Mouse (Mus musculus) E14TG2a.4 (cell line): ENCODE measurements around the gene Csrnp3.

Experiments used
- CTCF ChIP-seq: conservative IDR thresholded peaks from 2 replicates; pipeline ENCODE4 v1.5.1; 2014; ENCODE audit warnings: low read length
- NANOG ChIP-seq: IDR thresholded peaks from 2 replicates; pipeline ENCODE4 v1.6.1; 2014; ENCODE audit warnings: borderline replicate concordance, low read length, mixed read lengths
- POU5F1 ChIP-seq: IDR thresholded peaks from 2 replicates; pipeline ENCODE4 v1.6.1; 2014; ENCODE audit warnings: low read length, borderline replicate concordance

DNA sequence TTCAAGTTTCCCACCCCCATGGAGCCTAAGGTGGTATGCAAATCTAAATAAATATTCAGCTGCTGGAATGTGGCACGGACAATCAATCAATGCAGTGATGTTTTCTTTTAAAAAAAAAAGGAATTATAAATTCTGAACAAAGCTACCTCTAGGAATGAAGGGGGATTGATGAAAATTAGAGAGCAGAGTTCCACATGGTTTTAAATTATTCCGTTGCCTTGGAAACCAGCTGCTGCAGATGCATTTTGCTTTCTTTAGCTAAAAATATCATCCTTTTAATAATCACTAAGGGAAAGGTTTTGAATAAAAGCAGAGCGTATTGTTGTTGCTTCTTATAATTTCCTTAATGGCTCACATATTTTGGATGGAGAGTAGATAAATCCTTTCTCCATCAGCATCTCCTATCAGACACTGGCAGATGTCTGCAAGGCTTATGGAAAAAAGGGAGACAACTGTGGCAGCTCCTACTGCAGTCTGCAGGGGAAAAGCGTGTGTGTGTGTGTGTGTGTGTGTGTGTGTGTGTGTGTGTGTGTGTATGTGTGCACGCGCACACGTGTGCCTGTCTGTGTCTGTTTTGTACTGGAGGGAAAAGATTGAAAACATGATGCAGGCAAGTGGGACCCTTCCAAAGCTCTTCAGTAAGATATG lies 2.0 kb downstream of the Csrnp3 start:
- TF ChIP-seq POU5F1 (no peak), CTCF (no peak), NANOG (no peak)
